Mouse (Mus musculus): Measurements from ENCODE around the gene Olfr1339. TPM values are rescaled to one million over a fixed set of nuclear protein-coding genes. Genes with fewer than 3 reads are reported as not detected.

The Olfr1339 gene
- polyA plus RNA-seq, 1 experiment from 2014 or later: not detected

DNA sequence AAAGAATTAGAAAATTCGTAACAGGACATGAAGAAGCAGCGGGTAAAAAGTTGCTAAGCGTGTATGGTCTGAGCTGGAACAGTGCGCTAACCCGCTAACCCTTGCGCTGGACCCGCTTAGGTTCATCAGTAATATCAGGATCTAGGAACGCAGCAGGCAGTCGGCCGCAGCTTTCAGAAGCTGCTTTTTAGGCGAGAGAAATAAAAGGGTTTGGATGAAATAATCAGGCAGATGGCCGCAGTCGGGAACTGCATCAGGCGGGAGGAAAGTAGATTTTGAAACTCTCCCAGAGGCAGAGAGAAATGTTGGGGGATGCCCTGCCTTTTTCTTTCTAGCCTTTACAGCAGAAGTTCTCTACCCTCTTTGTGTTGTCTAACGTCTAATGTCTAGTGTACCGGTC lies 9.9 kb downstream of the Olfr1339 start:
- no peak for ATAC-seq (ENCODE audit: insufficient read depth)
- Histone ChIP-seq H3K4me1 (replicated peaks) (no peaks in the 10 kb centered on the region), H3K4me3 (replicated peaks) (no peak overlapping the region), H3K9me3 (replicated peaks) (0 out of 2 replicates have a peak, but pooled peaks cover 3% of the 10 kb centered on the region), H3K36me3 (replicated peaks) (no peaks in the 10 kb centered on the region), H3K9ac (no peak overlapping the region), H3K27me3 (peaks cover 27% of the 10 kb centered on the region), H3K27ac (replicated peaks) (no peak overlapping the region), H3K4me2 (no peak overlapping the region)
- 10% methylated on average over 16 of the region's 16 CpGs for WGBS (ENCODE audit: insufficient replicate concordance)

DNA sequence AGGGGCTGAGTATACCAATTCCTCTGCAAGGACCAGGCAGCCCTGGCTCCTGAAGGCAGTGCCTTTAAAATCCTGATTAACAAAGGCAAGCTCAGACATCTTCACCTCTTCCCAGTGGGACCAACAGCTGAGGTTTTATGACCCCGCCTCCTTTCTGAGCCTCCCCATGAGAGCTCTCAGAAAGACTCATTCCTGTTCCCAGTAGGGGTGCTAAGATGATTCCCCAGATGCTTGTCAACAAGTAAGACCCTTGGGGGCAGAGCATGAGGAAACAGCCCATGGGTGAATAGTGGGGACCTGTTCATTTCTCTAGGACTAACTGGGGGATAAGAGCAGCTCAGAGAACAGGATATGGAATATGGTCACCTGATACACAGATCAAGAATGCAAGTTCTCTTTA lies 26.7 kb downstream of the Olfr1339 start, which contains the start of gene Olfr1338:
Olfr1338 (minus strand) TSS at position 101 of the 400 bp plus-strand sequence.
- Histone ChIP-seq H3K9me3 (replicated peaks) (no peaks in the 10 kb centered on the region), H3K27me3 (no peaks in the 10 kb centered on the region), H3K9ac (no peak within 1 kb of the TSS), H3K4me2 (no peak within 1 kb of the TSS), H3K36me3 (replicated peaks) (no peaks in the 10 kb centered on the region), H3K4me3 (replicated peaks) (no peak within 1 kb of the TSS), H3K27ac (replicated peaks) (no peak within 1 kb of the TSS), H3K4me1 (replicated peaks) (no peaks in the 10 kb centered on the region)
- ATAC-seq (ENCODE audit: insufficient read depth): no peak
- 37% methylated on average over 1 of the region's 1 CpGs for WGBS (ENCODE audit: insufficient replicate concordance)

DNA sequence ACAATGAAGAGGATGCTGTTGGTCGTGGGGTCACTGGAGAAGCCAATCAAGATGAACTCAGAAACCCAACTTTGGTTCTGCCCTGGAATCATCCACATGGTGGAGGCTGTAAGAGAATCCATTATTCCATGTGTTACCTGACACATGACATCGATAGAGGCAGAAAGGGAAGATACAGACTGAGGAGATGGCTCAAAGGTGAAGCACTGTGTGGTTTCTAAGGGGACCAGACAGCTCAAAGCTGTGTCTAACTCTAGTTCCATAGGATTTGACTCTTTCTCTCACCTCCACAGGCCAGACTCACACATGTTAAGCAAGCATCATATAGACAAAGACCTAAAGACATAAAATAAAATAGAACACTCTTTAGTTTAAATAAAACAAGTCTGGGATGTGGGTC lies 50.5 kb downstream of the Olfr1339 start, which contains the start of gene Olfr1337:
Olfr1337 (minus strand) TSS at position 101 of the 400 bp plus-strand sequence.
- 45% methylated on average over 2 of the region's 2 CpGs for WGBS (ENCODE audit: insufficient replicate concordance)
- no peak for ATAC-seq (ENCODE audit: insufficient read depth)
- Histone ChIP-seq H3K4me1 (replicated peaks) (no peaks in the 10 kb centered on the region), H3K9me3 (replicated peaks) (no peaks in the 10 kb centered on the region), H3K27me3 (no peaks in the 10 kb centered on the region), H3K27ac (replicated peaks) (no peak within 1 kb of the TSS), H3K9ac (no peak within 1 kb of the TSS), H3K4me2 (no peak within 1 kb of the TSS), H3K4me3 (replicated peaks) (no peak within 1 kb of the TSS), H3K36me3 (replicated peaks) (no peaks in the 10 kb centered on the region)

Other genes starting within 250 kb of the Olfr1339 start
- gene Tie1, start 242.1 kb upstream of the Olfr1339 start, polyA plus RNA-seq (2015; fragmentation: Nextera tagmentation; extraction: Ambion mirVana): 6.2 and 8.2 TPM in 2 replicates
- 6.4 and 6.8 TPM in 2 replicates for gene 2610528J11Rik, start 205.2 kb upstream of the Olfr1339 start, polyA plus RNA-seq (2015; fragmentation: Nextera tagmentation; extraction: Ambion mirVana)
- gene Tmem125, start 188.1 kb upstream of the Olfr1339 start, polyA plus RNA-seq (2015; fragmentation: Nextera tagmentation; extraction: Ambion mirVana): 1.9 and 2.0 TPM in 2 replicates
- 0.75 and 0.82 TPM in 2 replicates for gene Cfap57, start 111.4 kb upstream of the Olfr1339 start, polyA plus RNA-seq (2015; fragmentation: Nextera tagmentation; extraction: Ambion mirVana)
- gene Ebna1bp2, start 111.4 kb upstream of the Olfr1339 start, polyA plus RNA-seq (2015; fragmentation: Nextera tagmentation; extraction: Ambion mirVana): 50.8 and 62.9 TPM in 2 replicates
- gene Olfr62, start 73.2 kb upstream of the Olfr1339 start, polyA plus RNA-seq (2015; fragmentation: Nextera tagmentation; extraction: Ambion mirVana): not detected in 2 replicates
- not detected in 2 replicates for gene Olfr1342, start 39.4 kb upstream of the Olfr1339 start, polyA plus RNA-seq (2015; fragmentation: Nextera tagmentation; extraction: Ambion mirVana)
- gene Olfr1341, start 28.7 kb upstream of the Olfr1339 start, polyA plus RNA-seq (2015; fragmentation: Nextera tagmentation; extraction: Ambion mirVana): not detected in 2 replicates
- gene Olfr1340, start 12.0 kb upstream of the Olfr1339 start, polyA plus RNA-seq (2015; fragmentation: Nextera tagmentation; extraction: Ambion mirVana): not detected in 2 replicates
- not detected in 2 replicates for gene Olfr1338, start 26.6 kb downstream of the Olfr1339 start, polyA plus RNA-seq (2015; fragmentation: Nextera tagmentation; extraction: Ambion mirVana)
- gene Olfr1337, start 50.4 kb downstream of the Olfr1339 start, polyA plus RNA-seq (2015; fragmentation: Nextera tagmentation; extraction: Ambion mirVana): not detected in 2 replicates
- not detected in 2 replicates for gene Olfr1335, start 77.8 kb downstream of the Olfr1339 start, polyA plus RNA-seq (2015; fragmentation: Nextera tagmentation; extraction: Ambion mirVana)
- not detected in 2 replicates for gene Olfr1333, start 104.1 kb downstream of the Olfr1339 start, polyA plus RNA-seq (2015; fragmentation: Nextera tagmentation; extraction: Ambion mirVana)
- not detected in 2 replicates for gene Olfr1331, start 132.5 kb downstream of the Olfr1339 start, polyA plus RNA-seq (2015; fragmentation: Nextera tagmentation; extraction: Ambion mirVana)
- not detected in 2 replicates for gene Olfr1330, start 156.4 kb downstream of the Olfr1339 start, polyA plus RNA-seq (2015; fragmentation: Nextera tagmentation; extraction: Ambion mirVana)
- gene Olfr1329, start 185.3 kb downstream of the Olfr1339 start, polyA plus RNA-seq (2015; fragmentation: Nextera tagmentation; extraction: Ambion mirVana): not detected in 2 replicates
- not detected in 2 replicates for gene Olfr1328, start 206.4 kb downstream of the Olfr1339 start, polyA plus RNA-seq (2015; fragmentation: Nextera tagmentation; extraction: Ambion mirVana)
- not detected in 2 replicates for gene Lao1, start 229.4 kb downstream of the Olfr1339 start, polyA plus RNA-seq (2015; fragmentation: Nextera tagmentation; extraction: Ambion mirVana)

Data from liver, embryonic 15.5 days (tissue).